Comparison of ENCODE assay signal across 7 mouse cellular contexts in genomic region chr17:33955555-33956214, GRCm38 (mm10). TPM values are rescaled to one million over a fixed set of nuclear protein-coding genes. Genes with fewer than 3 reads are reported as not detected.
DNase-seq lines count a peak whose midpoint lies in the region; ATAC-seq lines count a peak whose summit lies in the region.

Vps52 (plus strand) TSS chr17:33955812.
Rps18 (minus strand) TSS chr17:33956001.

- DNase-seq in adrenal gland, postnatal 14 days = peak; percentile 95
- DNase-seq in embryonic facial prominence, embryonic 11.5 days (ENCODE audit: low spot score) = peak; percentile 98
- peak; percentile 97 for DNase-seq in kidney, adult 11 months
- peak; percentile 96 for DNase-seq in limb, embryonic 10.5 days (ENCODE audit: low spot score)
- peak; percentile 95 for DNase-seq in spleen, adult 12 weeks (ENCODE audit: low spot score)

- no peaks in the 10 kb centered on the region for H3K9me3 ChIP-seq in embryonic facial prominence, embryonic 11.5 days (replicated peaks; ENCODE audit: control insufficient read depth, low read length)
- no peaks in the 10 kb centered on the region for H3K9me3 ChIP-seq in limb, embryonic 10.5 days (replicated peaks)
- H3K9me3 ChIP-seq in midbrain, embryonic 13.5 days = no peaks in the 10 kb centered on the region

- peak within 1 kb of the TSS; percentile 97 for H3K4me2 ChIP-seq in embryonic facial prominence, embryonic 11.5 days (ENCODE audit: low read depth, low read length)
- H3K4me2 ChIP-seq in midbrain, embryonic 13.5 days (replicated peaks) = peak within 1 kb of the TSS; percentile 87

- peak within 1 kb of the TSS; percentile 94 for H3K27ac ChIP-seq in embryonic facial prominence, embryonic 11.5 days (replicated peaks; ENCODE audit: low read depth, low read length)
- H3K27ac ChIP-seq in limb, embryonic 10.5 days = peak within 1 kb of the TSS; percentile 98
- peak within 1 kb of the TSS; percentile 90 for H3K27ac ChIP-seq in midbrain, embryonic 13.5 days

- WGBS in embryonic facial prominence, embryonic 11.5 days = under 1% methylated on average over 50 of the region's 50 CpGs
- under 1% methylated on average over 50 of the region's 50 CpGs for WGBS in limb, embryonic 10.5 days
- under 1% methylated on average over 50 of the region's 50 CpGs for WGBS in midbrain, embryonic 13.5 days

- H3K4me3 ChIP-seq in embryonic facial prominence, embryonic 11.5 days (ENCODE audit: low read depth, low read length) = peak within 1 kb of the TSS; percentile 89
- H3K4me3 ChIP-seq in limb, embryonic 10.5 days = peak within 1 kb of the TSS; percentile 99
- H3K4me3 ChIP-seq in midbrain, embryonic 13.5 days (replicated peaks) = peak within 1 kb of the TSS; percentile 85

- peak within 1 kb of the TSS; percentile 99 for H3K9ac ChIP-seq in embryonic facial prominence, embryonic 11.5 days (replicated peaks; ENCODE audit: low read length)
- peak within 1 kb of the TSS; percentile 96 for H3K9ac ChIP-seq in midbrain, embryonic 13.5 days (replicated peaks)

- H3K36me3 ChIP-seq in embryonic facial prominence, embryonic 11.5 days (replicated peaks; ENCODE audit: control insufficient read depth, insufficient read depth, low read depth, low read length) = peaks cover 5% of the 10 kb centered on the region
- peaks cover 69% of the 10 kb centered on the region for H3K36me3 ChIP-seq in limb, embryonic 10.5 days
- peaks cover 57% of the 10 kb centered on the region for H3K36me3 ChIP-seq in midbrain, embryonic 13.5 days

- H3K27me3 ChIP-seq in embryonic facial prominence, embryonic 11.5 days (ENCODE audit: control insufficient read depth, insufficient read depth, low read length) = no peaks in the 10 kb centered on the region
- no peaks in the 10 kb centered on the region for H3K27me3 ChIP-seq in limb, embryonic 10.5 days (ENCODE audit: low read depth, poor library complexity, severe bottlenecking)
- no peaks in the 10 kb centered on the region for H3K27me3 ChIP-seq in midbrain, embryonic 13.5 days

- ATAC-seq in embryonic facial prominence, embryonic 11.5 days (replicated peaks; ENCODE audit: insufficient number of reproducible peaks, low FRiP score, low TSS enrichment, low read depth) = peak; percentile 68
- ATAC-seq in granulocyte monocyte progenitor cell, adult 5-6 weeks (replicated peaks; ENCODE audit: poor library complexity, severe bottlenecking) = peak; percentile 72
- ATAC-seq in midbrain, embryonic 13.5 days = peak; percentile 90

- H3K4me1 ChIP-seq in embryonic facial prominence, embryonic 11.5 days (ENCODE audit: control insufficient read depth, insufficient read depth, low read length) = peaks cover 16% of the 10 kb centered on the region
- H3K4me1 ChIP-seq in limb, embryonic 10.5 days = peaks cover 55% of the 10 kb centered on the region
- peaks cover 60% of the 10 kb centered on the region for H3K4me1 ChIP-seq in midbrain, embryonic 13.5 days (replicated peaks)

RNA-seq across cellular contexts. Expression of gene Vps52, which starts in this region (rescaled TPM):
- total RNA-seq in adrenal gland, postnatal 14 days (2021) = 46.8 and 52.9 TPM in 2 replicates
- 26.9 and 27.7 TPM in 2 replicates for polyA plus RNA-seq in embryonic facial prominence, embryonic 11.5 days (2014; fragmentation: Nextera tagmentation; extraction: Ambion mirVana)
- 38.4 and 39.2 TPM in 2 replicates for total RNA-seq in granulocyte monocyte progenitor cell, adult 5-6 weeks (2014; fragmentation: Nextera tagmentation)
- 18.6 and 19.2 TPM in 2 replicates for total RNA-seq in granulocyte monocyte progenitor cell, adult 5-6 weeks (2017)
- 49.8 and 50.3 TPM in 2 replicates for polyA plus RNA-seq in limb, embryonic 10.5 days (2016; fragmentation: Nextera tagmentation; extraction: Ambion mirVana)
- 66.4 and 69.8 TPM in 2 replicates for polyA plus RNA-seq in midbrain, embryonic 13.5 days (2015; fragmentation: Nextera tagmentation; extraction: Ambion mirVana)

RNA-seq across cellular contexts. Expression of gene Rps18, which starts in this region (rescaled TPM):
- total RNA-seq in adrenal gland, postnatal 14 days (2021) = 760 and 860 TPM in 2 replicates
- polyA plus RNA-seq in embryonic facial prominence, embryonic 11.5 days (2014; fragmentation: Nextera tagmentation; extraction: Ambion mirVana) = 1,395 and 1,560 TPM in 2 replicates
- 4,404 and 5,660 TPM in 2 replicates for total RNA-seq in granulocyte monocyte progenitor cell, adult 5-6 weeks (2014; fragmentation: Nextera tagmentation)
- 1,485 and 1,727 TPM in 2 replicates for total RNA-seq in granulocyte monocyte progenitor cell, adult 5-6 weeks (2017)
- polyA plus RNA-seq in limb, embryonic 10.5 days (2016; fragmentation: Nextera tagmentation; extraction: Ambion mirVana) = 1,605 and 1,760 TPM in 2 replicates
- 918 and 949 TPM in 2 replicates for polyA plus RNA-seq in midbrain, embryonic 13.5 days (2015; fragmentation: Nextera tagmentation; extraction: Ambion mirVana)

Comparison
In these comparisons a context has a peak if more than half of its experiments do, and no peak if none do; other contexts are left out.
1. Peak in every context shown above with its lines: DNase-seq, ATAC-seq, H3K4me3 ChIP-seq and H3K27ac ChIP-seq.